In genomic region chr9:14173631-14174323, GRCm38 (mm10) we compare ENCODE assay signal across 8 mouse cellular contexts.
A peak's percentile ranks its signal among the peaks of the same experiment; 100 is the strongest.
DNase-seq lines count a peak whose midpoint lies in the region; TF ChIP-seq lines count a peak whose summit lies in the region.

No protein-coding gene starts in this region.

- peak; percentile 95 for DNase-seq in R1 (ENCODE audit: low read depth, low spot score)
- peak; percentile 26 for DNase-seq in cerebellum, adult 2 months
- DNase-seq in frontal cortex, adult 2 months (ENCODE audit: extremely low spot score in 1 of 2, low spot score in 1 of 2): peak; percentile 4 to 65
- peak; percentile 79 for DNase-seq in heart, postnatal 4 days
- peak; percentile 16 to 43 for DNase-seq in layer of hippocampus, adult 18-20 months (ENCODE audit: low spot score in 2 of 2)
- peak; percentile 49 for DNase-seq in lung, postnatal 14 days
- DNase-seq in right cerebral cortex, postnatal 36 days (ENCODE audit: low spot score in 2 of 2): peak; percentile 7 to 18
- DNase-seq in natural killer cell, adult 2 months (ENCODE audit: low spot score in 2 of 2): no peak

- no peak overlapping the region for H3K27ac ChIP-seq in cerebellum, adult 2 months (ENCODE audit: insufficient read depth, low read length)

- H3K4me1 ChIP-seq in cerebellum, adult 2 months (ENCODE audit: control insufficient read depth, insufficient read depth, low read length): peaks cover 5% of the 10 kb centered on the region

- TF ChIP-seq CTCF in cerebellum, adult 2 months (IDR thresholded peaks at IDR 0.05; ENCODE audit: borderline replicate concordance, insufficient read depth, low read depth, low read length): no peak

- TF ChIP-seq POLR2A in cerebellum, adult 2 months (IDR thresholded peaks at IDR 0.05; ENCODE audit: borderline replicate concordance, insufficient read depth, low read length): no peak

- H3K27me3 ChIP-seq in cerebellum, adult 2 months (ENCODE audit: control insufficient read depth, insufficient read depth, low read length): no peaks in the 10 kb centered on the region

- WGBS in cerebellum, adult 2 months: 15% methylated on average over 11 of the region's 11 CpGs

- peak overlapping the region; percentile 16 for H3K4me3 ChIP-seq in cerebellum, adult 2 months (replicated peaks; ENCODE audit: insufficient read depth, low read depth, low read length)

Comparison
In these comparisons a context has a peak if more than half of its experiments do, and no peak if none do; other contexts are left out.
1. DNase-seq: peak in R1 (single experiment), cerebellum, adult 2 months (2 of 2), frontal cortex, adult 2 months (2 of 2), heart, postnatal 4 days (single experiment), layer of hippocampus, adult 18-20 months (2 of 2), lung, postnatal 14 days (single experiment) and right cerebral cortex, postnatal 36 days (2 of 2); none in natural killer cell, adult 2 months (0 of 2).